Comparison of ENCODE assay signal across 17 mouse cellular contexts in genomic region chr11:89340238-89340637, GRCm38 (mm10). TPM values are rescaled to one million over a fixed set of nuclear protein-coding genes. Genes with fewer than 3 reads are reported as not detected.
DNase-seq lines count a peak whose midpoint lies in the region; ATAC-seq lines count a peak whose summit lies in the region.
"Had no signal": no experiment of that assay in that cellular context is flagged by ENCODE, and none has a peak within 500 bp of the region (broad histone marks: within the 10 kb centered on the region; RNA-seq: fewer than 3 reads in every experiment).

No protein-coding gene starts in this region.

- 28% methylated on average over 12 of the region's 12 CpGs for WGBS in heart, embryonic 13.5 days
- 63% methylated on average over 12 of the region's 12 CpGs for WGBS in midbrain, embryonic 10.5 days
- WGBS in midbrain, embryonic 11.5 days: 64% methylated on average over 12 of the region's 12 CpGs
- WGBS in forebrain, embryonic 15.5 days: 32% methylated on average over 12 of the region's 12 CpGs

- H3K27ac ChIP-seq in heart, embryonic 13.5 days (replicated peaks): no peak overlapping the region
- peak overlapping the region; percentile 52; the same call in 1 of the 2 replicates for H3K27ac ChIP-seq in midbrain, embryonic 10.5 days (replicated peaks)
- H3K27ac ChIP-seq in midbrain, embryonic 11.5 days (ENCODE audit: low read depth, low read length): no peak overlapping the region
- H3K27ac ChIP-seq in forebrain, embryonic 15.5 days (replicated peaks): no peak overlapping the region
- H3K27ac ChIP-seq: heart, embryonic 15.5 days; limb, embryonic 12.5 days; liver, embryonic 14.5 days; midbrain, embryonic 12.5 days; neural tube, embryonic 15.5 days had no signal

- no peaks in the 10 kb centered on the region for H3K36me3 ChIP-seq in heart, embryonic 13.5 days
- no peaks in the 10 kb centered on the region for H3K36me3 ChIP-seq in midbrain, embryonic 10.5 days
- no peaks in the 10 kb centered on the region for H3K36me3 ChIP-seq in midbrain, embryonic 11.5 days (ENCODE audit: control insufficient read depth, insufficient read depth, low read length)
- no peaks in the 10 kb centered on the region for H3K36me3 ChIP-seq in forebrain, embryonic 15.5 days
- H3K36me3 ChIP-seq: heart, embryonic 15.5 days; limb, embryonic 12.5 days; midbrain, embryonic 12.5 days; neural tube, embryonic 15.5 days had no signal

- DNase-seq in cerebellum, postnatal 14 days: peak; percentile 39 to 58
- no peak for DNase-seq in cerebellum, adult 9-11 months
- DNase-seq in heart, adult 18-20 months: no peak
- DNase-seq in midbrain, embryonic 10.5 days (ENCODE audit: low spot score): no peak
- DNase-seq in midbrain, embryonic 11.5 days (ENCODE audit: low spot score, missing footprints): no peak
- DNase-seq in urinary bladder, postnatal 4 days (ENCODE audit: low spot score in 2 of 2): no peak
- DNase-seq: cerebellum, adult 2 months; right cerebral cortex, adult 18-20 months had no signal

- no peaks in the 10 kb centered on the region for H3K9me3 ChIP-seq in heart, embryonic 13.5 days
- no peaks in the 10 kb centered on the region for H3K9me3 ChIP-seq in midbrain, embryonic 10.5 days (replicated peaks)
- no peaks in the 10 kb centered on the region; the same call in 1 of the 2 replicates for H3K9me3 ChIP-seq in midbrain, embryonic 11.5 days (ENCODE audit: control insufficient read depth, low read length)
- no peaks in the 10 kb centered on the region; the same call in 1 of the 2 replicates for H3K9me3 ChIP-seq in forebrain, embryonic 15.5 days
- H3K9me3 ChIP-seq: heart, embryonic 15.5 days; midbrain, embryonic 12.5 days; neural tube, embryonic 15.5 days had no signal

- no peak overlapping the region for H3K4me3 ChIP-seq in heart, embryonic 13.5 days
- no peak overlapping the region for H3K4me3 ChIP-seq in midbrain, embryonic 10.5 days
- H3K4me3 ChIP-seq in midbrain, embryonic 11.5 days (ENCODE audit: low read depth, low read length): no peak overlapping the region
- no peak overlapping the region for H3K4me3 ChIP-seq in forebrain, embryonic 15.5 days
- H3K4me3 ChIP-seq: heart, embryonic 15.5 days; limb, embryonic 12.5 days; midbrain, embryonic 12.5 days; myocyte; neural tube, embryonic 15.5 days had no signal

- H3K27me3 ChIP-seq in heart, embryonic 13.5 days (replicated peaks): no peaks in the 10 kb centered on the region
- H3K27me3 ChIP-seq in midbrain, embryonic 10.5 days (ENCODE audit: low read depth, poor library complexity, severe bottlenecking): no peaks in the 10 kb centered on the region
- no peaks in the 10 kb centered on the region for H3K27me3 ChIP-seq in midbrain, embryonic 11.5 days (ENCODE audit: control insufficient read depth, insufficient read depth, low read length)
- no peaks in the 10 kb centered on the region for H3K27me3 ChIP-seq in forebrain, embryonic 15.5 days
- H3K27me3 ChIP-seq: CH12.LX; heart, embryonic 15.5 days; midbrain, embryonic 12.5 days; neural tube, embryonic 15.5 days had no signal

- H3K9ac ChIP-seq in heart, embryonic 13.5 days: peak overlapping the region; percentile 2; the same call in 1 of the 2 replicates
- H3K9ac ChIP-seq in midbrain, embryonic 11.5 days (ENCODE audit: low read length): no peak overlapping the region
- H3K9ac ChIP-seq in forebrain, embryonic 15.5 days (replicated peaks): no peak overlapping the region
- H3K9ac ChIP-seq: heart, embryonic 15.5 days; limb, embryonic 12.5 days; liver, embryonic 14.5 days; midbrain, embryonic 12.5 days; neural tube, embryonic 15.5 days had no signal

- no peak for ATAC-seq in heart, embryonic 13.5 days (ENCODE audit: extremely low read depth, insufficient number of reproducible peaks, low FRiP score, low TSS enrichment)
- no peak for ATAC-seq in midbrain, embryonic 11.5 days (ENCODE audit: low FRiP score)
- peak; percentile 41; the same call in 1 of the 2 replicates for ATAC-seq in forebrain, embryonic 15.5 days (replicated peaks)

- no peak overlapping the region for H3K4me2 ChIP-seq in heart, embryonic 13.5 days
- H3K4me2 ChIP-seq in midbrain, embryonic 11.5 days: no peak overlapping the region
- no peak overlapping the region for H3K4me2 ChIP-seq in forebrain, embryonic 15.5 days (replicated peaks)
- H3K4me2 ChIP-seq: heart, embryonic 15.5 days; limb, embryonic 12.5 days; midbrain, embryonic 12.5 days; neural tube, embryonic 15.5 days had no signal

- peaks cover 8% of the 10 kb centered on the region for H3K4me1 ChIP-seq in heart, embryonic 13.5 days
- H3K4me1 ChIP-seq in midbrain, embryonic 10.5 days: peaks cover 3% of the 10 kb centered on the region; the same call in 1 of the 2 replicates
- no peaks in the 10 kb centered on the region for H3K4me1 ChIP-seq in midbrain, embryonic 11.5 days (ENCODE audit: control insufficient read depth, insufficient read depth, low read length)
- peaks cover 5% of the 10 kb centered on the region; the same call in 1 of the 2 replicates for H3K4me1 ChIP-seq in forebrain, embryonic 15.5 days
- H3K4me1 ChIP-seq: limb, embryonic 12.5 days; neural tube, embryonic 15.5 days had no signal

RNA-seq across cellular contexts. Expression of gene Nog, which starts 38.1 kb away (rescaled TPM):
- polyA plus RNA-seq in heart, embryonic 13.5 days (2015; fragmentation: Nextera tagmentation; extraction: Ambion mirVana): 0.47 and 0.55 TPM in 2 replicates
- total RNA-seq in heart, adult 18-20 months (2021): under 1 TPM; 0.15 to 0.30 TPM
- polyA plus RNA-seq in midbrain, embryonic 10.5 days (2016; fragmentation: Nextera tagmentation; extraction: Ambion mirVana): 2.1 and 3.3 TPM in 2 replicates
- 5.0 and 6.1 TPM in 2 replicates for polyA plus RNA-seq in midbrain, embryonic 11.5 days (2014; fragmentation: Nextera tagmentation; extraction: Ambion mirVana)
- polyA plus RNA-seq in forebrain, embryonic 15.5 days (2015; fragmentation: Nextera tagmentation; extraction: Ambion mirVana): 3.6 and 4.3 TPM in 2 replicates
- total RNA-seq: CH12.LX had no signal

Comparison
In these comparisons a context has a peak if more than half of its experiments do, and no peak if none do; other contexts are left out.
1. DNase-seq: peak in cerebellum, postnatal 14 days (2 of 2); none in cerebellum, adult 9-11 months (single experiment), heart, adult 18-20 months (0 of 2), midbrain, embryonic 10.5 days (single experiment), midbrain, embryonic 11.5 days (single experiment) and urinary bladder, postnatal 4 days (0 of 2).